Mouse (Mus musculus): ENCODE data around the gene Cd81. TPM values are rescaled to one million over a fixed set of nuclear protein-coding genes. Genes with fewer than 3 reads are reported as not detected.
A peak's percentile ranks its signal among the peaks of the same experiment; 100 is the strongest.

Gene Cd81
- polyA plus RNA-seq, 1 experiment from 2014 or later = 319 TPM

- no peak overlapping the region for H3K4me2 ChIP-seq (ENCODE audit: low read length)
- WGBS = 77% methylated on average over 4 of the region's 4 CpGs
- no peaks in the 10 kb centered on the region for H3K36me3 ChIP-seq (ENCODE audit: control insufficient read depth, insufficient read depth)
- peaks cover 8% of the 10 kb centered on the region for H3K27me3 ChIP-seq (replicated peaks; ENCODE audit: control insufficient read depth, insufficient read depth, low read length)
- H3K9ac ChIP-seq (replicated peaks; ENCODE audit: low read depth, low read length) = no peak overlapping the region
- no peaks in the 10 kb centered on the region for H3K4me1 ChIP-seq (replicated peaks; ENCODE audit: control insufficient read depth, insufficient read depth, low read length)
- no peak overlapping the region for H3K27ac ChIP-seq (ENCODE audit: low read length)
- H3K9me3 ChIP-seq (ENCODE audit: control insufficient read depth, low read length) = no peaks in the 10 kb centered on the region
- ATAC-seq = no peak
- no peak overlapping the region for H3K4me3 ChIP-seq (replicated peaks; ENCODE audit: low read length)
Measured at GRCm38 (mm10) chr7:143100759-143101158, 48.2 kb downstream of the Cd81 start.

GRCm38 (mm10) chr7:143105258-143105897, 52.8 kb downstream of the Cd81 start:
- Histone ChIP-seq H3K27me3 (replicated peaks; ENCODE audit: control insufficient read depth, insufficient read depth, low read length) (peaks cover 47% of the 10 kb centered on the region), H3K4me2 (ENCODE audit: low read length) (no peak overlapping the region), H3K9me3 (ENCODE audit: control insufficient read depth, low read length) (no peaks in the 10 kb centered on the region), H3K36me3 (ENCODE audit: control insufficient read depth, insufficient read depth) (no peaks in the 10 kb centered on the region), H3K4me1 (replicated peaks; ENCODE audit: control insufficient read depth, insufficient read depth, low read length) (peaks cover 7% of the 10 kb centered on the region), H3K4me3 (replicated peaks; ENCODE audit: low read length) (no peak overlapping the region), H3K9ac (replicated peaks; ENCODE audit: low read depth, low read length) (no peak overlapping the region), H3K27ac (ENCODE audit: low read length) (no peak overlapping the region)
- 61% methylated on average over 11 of the region's 11 CpGs for WGBS
- ATAC-seq = no peak

GRCm38 (mm10) chr7:143106062-143106461, 53.5 kb downstream of the Cd81 start, which contains the start of gene Kcnq1:
Gene Kcnq1, plus strand, starts transcription at chr7:143106362.
- Histone ChIP-seq H3K4me3 (replicated peaks; ENCODE audit: low read length) (peak within 1 kb of the TSS; percentile 33), H3K9me3 (ENCODE audit: control insufficient read depth, low read length) (no peaks in the 10 kb centered on the region), H3K27ac (ENCODE audit: low read length) (no peak within 1 kb of the TSS), H3K4me1 (replicated peaks; ENCODE audit: control insufficient read depth, insufficient read depth, low read length) (peaks cover 7% of the 10 kb centered on the region), H3K27me3 (replicated peaks; ENCODE audit: control insufficient read depth, insufficient read depth, low read length) (peaks cover 47% of the 10 kb centered on the region), H3K36me3 (ENCODE audit: control insufficient read depth, insufficient read depth) (no peaks in the 10 kb centered on the region), H3K9ac (replicated peaks; ENCODE audit: low read depth, low read length) (no peak within 1 kb of the TSS), H3K4me2 (ENCODE audit: low read length) (peak within 1 kb of the TSS; percentile 50)
- 74% methylated on average over 4 of the region's 4 CpGs for WGBS
- no peak for ATAC-seq

GRCm38 (mm10) chr7:143106672-143107465, 54.3 kb downstream of the Cd81 start:
- 8% methylated on average over 56 of the region's 57 CpGs for WGBS
- no peaks in the 10 kb centered on the region for H3K9me3 ChIP-seq (ENCODE audit: control insufficient read depth, low read length)
- H3K9ac ChIP-seq (replicated peaks; ENCODE audit: low read depth, low read length) = no peak overlapping the region

GRCm38 (mm10) chr7:143108200-143108599, 55.7 kb downstream of the Cd81 start:
- Histone ChIP-seq H3K27ac (ENCODE audit: low read length) (no peak overlapping the region), H3K27me3 (replicated peaks; ENCODE audit: control insufficient read depth, insufficient read depth, low read length) (peaks cover 47% of the 10 kb centered on the region), H3K4me1 (replicated peaks; ENCODE audit: control insufficient read depth, insufficient read depth, low read length) (peaks cover 7% of the 10 kb centered on the region), H3K36me3 (ENCODE audit: control insufficient read depth, insufficient read depth) (no peaks in the 10 kb centered on the region), H3K9ac (replicated peaks; ENCODE audit: low read depth, low read length) (no peak overlapping the region), H3K4me3 (replicated peaks; ENCODE audit: low read length) (no peak overlapping the region), H3K4me2 (ENCODE audit: low read length) (no peak overlapping the region), H3K9me3 (ENCODE audit: control insufficient read depth, low read length) (no peaks in the 10 kb centered on the region)
- no peak for ATAC-seq
- WGBS = 35% methylated on average over 5 of the region's 5 CpGs

More at GRCm38 (mm10) chr7:143106672-143107465, 54.3 kb downstream of the Cd81 start:
- H3K4me3 ChIP-seq (replicated peaks; ENCODE audit: low read length) = peak overlapping the region; percentile 33
- H3K27ac ChIP-seq (ENCODE audit: low read length) = no peak overlapping the region
- no peaks in the 10 kb centered on the region for H3K36me3 ChIP-seq (ENCODE audit: control insufficient read depth, insufficient read depth)
- peaks cover 7% of the 10 kb centered on the region for H3K4me1 ChIP-seq (replicated peaks; ENCODE audit: control insufficient read depth, insufficient read depth, low read length)
- no peak for ATAC-seq
- peak overlapping the region; percentile 50 for H3K4me2 ChIP-seq (ENCODE audit: low read length)
- H3K27me3 ChIP-seq (replicated peaks; ENCODE audit: control insufficient read depth, insufficient read depth, low read length) = peaks cover 47% of the 10 kb centered on the region

GRCm38 (mm10) chr7:143108996-143109660, 56.6 kb downstream of the Cd81 start:
- Histone ChIP-seq H3K4me1 (replicated peaks; ENCODE audit: control insufficient read depth, insufficient read depth, low read length) (peaks cover 7% of the 10 kb centered on the region), H3K27ac (ENCODE audit: low read length) (no peak overlapping the region), H3K36me3 (ENCODE audit: control insufficient read depth, insufficient read depth) (no peaks in the 10 kb centered on the region), H3K4me3 (replicated peaks; ENCODE audit: low read length) (no peak overlapping the region), H3K9me3 (ENCODE audit: control insufficient read depth, low read length) (no peaks in the 10 kb centered on the region), H3K27me3 (replicated peaks; ENCODE audit: control insufficient read depth, insufficient read depth, low read length) (peaks cover 48% of the 10 kb centered on the region), H3K4me2 (ENCODE audit: low read length) (no peak overlapping the region), H3K9ac (replicated peaks; ENCODE audit: low read depth, low read length) (no peak overlapping the region)
- no peak for ATAC-seq
- 31% methylated on average over 3 of the region's 3 CpGs for WGBS

GRCm38 (mm10) chr7:143109696-143110095, 57.2 kb downstream of the Cd81 start:
- Histone ChIP-seq H3K4me2 (ENCODE audit: low read length) (no peak overlapping the region), H3K4me1 (replicated peaks; ENCODE audit: control insufficient read depth, insufficient read depth, low read length) (peaks cover 7% of the 10 kb centered on the region), H3K9ac (replicated peaks; ENCODE audit: low read depth, low read length) (no peak overlapping the region), H3K9me3 (ENCODE audit: control insufficient read depth, low read length) (no peaks in the 10 kb centered on the region), H3K27me3 (replicated peaks; ENCODE audit: control insufficient read depth, insufficient read depth, low read length) (peaks cover 49% of the 10 kb centered on the region), H3K4me3 (replicated peaks; ENCODE audit: low read length) (no peak overlapping the region), H3K36me3 (ENCODE audit: control insufficient read depth, insufficient read depth) (no peaks in the 10 kb centered on the region), H3K27ac (ENCODE audit: low read length) (no peak overlapping the region)
- ATAC-seq = no peak
- 64% methylated on average over 3 of the region's 3 CpGs for WGBS

- H3K4me3 ChIP-seq (replicated peaks; ENCODE audit: low read length) = no peak overlapping the region
- H3K27ac ChIP-seq (ENCODE audit: low read length) = no peak overlapping the region
- peaks cover 7% of the 10 kb centered on the region for H3K4me1 ChIP-seq (replicated peaks; ENCODE audit: control insufficient read depth, insufficient read depth, low read length)
- H3K9ac ChIP-seq (replicated peaks; ENCODE audit: low read depth, low read length) = no peak overlapping the region
- no peak for ATAC-seq
- 58% methylated on average over 1 of the region's 1 CpGs for WGBS
- H3K4me2 ChIP-seq (ENCODE audit: low read length) = no peak overlapping the region
- H3K36me3 ChIP-seq (ENCODE audit: control insufficient read depth, insufficient read depth) = no peaks in the 10 kb centered on the region
- H3K27me3 ChIP-seq (replicated peaks; ENCODE audit: control insufficient read depth, insufficient read depth, low read length) = peaks cover 41% of the 10 kb centered on the region
- H3K9me3 ChIP-seq (ENCODE audit: control insufficient read depth, low read length) = peaks cover 2% of the 10 kb centered on the region
Measured at GRCm38 (mm10) chr7:143110803-143111202, 58.3 kb downstream of the Cd81 start.

GRCm38 (mm10) chr7:143111719-143112118, 59.2 kb downstream of the Cd81 start:
- no peaks in the 10 kb centered on the region for H3K36me3 ChIP-seq (ENCODE audit: control insufficient read depth, insufficient read depth)
- WGBS = 66% methylated on average over 4 of the region's 4 CpGs
- ATAC-seq = no peak
- H3K9me3 ChIP-seq (ENCODE audit: control insufficient read depth, low read length) = peaks cover 2% of the 10 kb centered on the region
- no peak overlapping the region for H3K27ac ChIP-seq (ENCODE audit: low read length)
- H3K4me1 ChIP-seq (replicated peaks; ENCODE audit: control insufficient read depth, insufficient read depth, low read length) = peaks cover 7% of the 10 kb centered on the region
- no peak overlapping the region for H3K9ac ChIP-seq (replicated peaks; ENCODE audit: low read depth, low read length)
- peaks cover 32% of the 10 kb centered on the region for H3K27me3 ChIP-seq (replicated peaks; ENCODE audit: control insufficient read depth, insufficient read depth, low read length)
- no peak overlapping the region for H3K4me3 ChIP-seq (replicated peaks; ENCODE audit: low read length)
- H3K4me2 ChIP-seq (ENCODE audit: low read length) = no peak overlapping the region

All from forebrain, embryonic 16.5 days (tissue).